Mouse (Mus musculus): ENCODE measurements around the gene Gm10037. TPM values are rescaled to one million over a fixed set of nuclear protein-coding genes. Genes with fewer than 3 reads are reported as not detected.
A peak's percentile ranks its signal among the peaks of the same experiment; 100 is the strongest.
"Not testable (repeated sequence)": the region's sequence is repeated elsewhere in the genome, so short reads cannot be mapped to it uniquely, and the experiment has no call there.

Gm10037 gene
- polyA plus RNA-seq, 1 experiment from 2014 or later: 7.4 TPM

GRCm38 (mm10) chr13:67844853-67845194, 13.9 kb downstream of the Gm10037 start:
- WGBS: 23% methylated on average over 8 of the region's 8 CpGs
- no peaks in the 10 kb centered on the region for H3K27me3 ChIP-seq
- peaks cover 11% of the 10 kb centered on the region for H3K4me1 ChIP-seq (replicated peaks)
- no peak overlapping the region for H3K27ac ChIP-seq
- H3K4me2 ChIP-seq: peak overlapping the region; percentile 57
- peak overlapping the region; percentile 43 for H3K4me3 ChIP-seq
- peak overlapping the region; percentile 68 for H3K9ac ChIP-seq
- H3K36me3 ChIP-seq: no peaks in the 10 kb centered on the region
- peak; percentile 76 for ATAC-seq (ENCODE audit: low FRiP score)
- H3K9me3 ChIP-seq: no peaks in the 10 kb centered on the region

GRCm38 (mm10) chr13:67850361-67850760, 19.5 kb downstream of the Gm10037 start:
- Histone ChIP-seq H3K4me3 (no peak overlapping the region), H3K36me3 (no peaks in the 10 kb centered on the region), H3K9ac (no peak overlapping the region), H3K9me3 (no peaks in the 10 kb centered on the region), H3K27ac (no peak overlapping the region), H3K4me2 (no peak overlapping the region), H3K4me1 (replicated peaks) (no peaks in the 10 kb centered on the region), H3K27me3 (no peaks in the 10 kb centered on the region)
- no peak for ATAC-seq (ENCODE audit: low FRiP score)
- WGBS: 80% methylated on average over 3 of the region's 3 CpGs

GRCm38 (mm10) chr13:67853130-67853529, 22.2 kb downstream of the Gm10037 start:
- Histone ChIP-seq H3K4me3 (no peak overlapping the region), H3K4me2 (no peak overlapping the region), H3K36me3 (no peaks in the 10 kb centered on the region), H3K27ac (no peak overlapping the region), H3K4me1 (replicated peaks) (no peaks in the 10 kb centered on the region), H3K9ac (no peak overlapping the region), H3K9me3 (no peaks in the 10 kb centered on the region), H3K27me3 (no peaks in the 10 kb centered on the region)
- 81% methylated on average over 6 of the region's 6 CpGs for WGBS
- no peak for ATAC-seq (ENCODE audit: low FRiP score)

DNA sequence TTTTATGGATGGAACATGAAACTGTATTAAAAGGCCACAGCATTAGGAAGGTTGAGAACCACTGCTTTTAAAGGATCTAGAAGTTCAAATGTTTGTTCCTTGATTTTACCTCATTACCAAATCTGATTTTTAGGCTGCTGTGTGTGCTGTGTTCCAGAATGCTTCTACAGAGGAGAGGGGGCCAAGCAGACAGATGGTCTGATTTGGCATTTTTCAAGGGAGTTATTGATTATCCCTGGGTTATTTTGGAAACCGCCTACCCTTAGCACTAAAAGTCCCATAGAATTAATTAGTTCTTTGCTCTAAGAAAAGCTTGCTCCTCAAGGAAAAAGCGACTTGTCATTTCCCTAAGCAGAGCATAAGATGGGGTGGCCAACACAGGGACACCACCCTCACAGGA, 23.1 kb downstream of the Gm10037 start:
- Histone ChIP-seq H3K4me1 (replicated peaks) (no peaks in the 10 kb centered on the region), H3K36me3 (no peaks in the 10 kb centered on the region), H3K27me3 (no peaks in the 10 kb centered on the region), H3K9ac (no peak overlapping the region), H3K27ac (no peak overlapping the region), H3K4me3 (no peak overlapping the region), H3K4me2 (no peak overlapping the region), H3K9me3 (no peaks in the 10 kb centered on the region)
- 94% methylated on average over 2 of the region's 2 CpGs for WGBS
- no peak for ATAC-seq (ENCODE audit: low FRiP score)

DNA sequence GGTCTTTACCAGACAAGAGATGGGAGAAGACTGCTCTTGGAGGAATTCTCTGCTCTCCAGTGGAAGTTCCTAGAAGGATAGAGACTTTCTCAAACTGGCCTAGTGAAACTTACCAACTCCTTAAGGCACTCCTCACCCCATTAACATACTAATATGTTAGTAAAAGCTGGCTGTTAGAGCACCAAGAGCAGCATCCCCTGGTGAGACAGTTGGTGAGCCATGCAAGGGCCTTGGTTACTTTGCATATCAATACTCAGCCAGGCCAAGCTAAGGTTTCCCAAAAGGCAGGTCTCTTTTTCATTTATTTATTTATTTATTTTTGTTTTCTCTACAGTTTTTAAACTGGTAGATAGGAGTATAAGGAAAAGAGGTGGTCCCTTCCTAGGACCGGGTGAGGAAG, 26.4 kb downstream of the Gm10037 start:
- WGBS: 8% methylated on average over 1 of the region's 1 CpGs
- H3K27ac ChIP-seq: no peak overlapping the region
- no peak for ATAC-seq (ENCODE audit: low FRiP score)
- no peaks in the 10 kb centered on the region for H3K9me3 ChIP-seq
- no peaks in the 10 kb centered on the region for H3K27me3 ChIP-seq
- no peak overlapping the region for H3K4me3 ChIP-seq
- no peaks in the 10 kb centered on the region for H3K36me3 ChIP-seq
- H3K9ac ChIP-seq: no peak overlapping the region
- no peaks in the 10 kb centered on the region for H3K4me1 ChIP-seq (replicated peaks)
- no peak overlapping the region for H3K4me2 ChIP-seq

DNA sequence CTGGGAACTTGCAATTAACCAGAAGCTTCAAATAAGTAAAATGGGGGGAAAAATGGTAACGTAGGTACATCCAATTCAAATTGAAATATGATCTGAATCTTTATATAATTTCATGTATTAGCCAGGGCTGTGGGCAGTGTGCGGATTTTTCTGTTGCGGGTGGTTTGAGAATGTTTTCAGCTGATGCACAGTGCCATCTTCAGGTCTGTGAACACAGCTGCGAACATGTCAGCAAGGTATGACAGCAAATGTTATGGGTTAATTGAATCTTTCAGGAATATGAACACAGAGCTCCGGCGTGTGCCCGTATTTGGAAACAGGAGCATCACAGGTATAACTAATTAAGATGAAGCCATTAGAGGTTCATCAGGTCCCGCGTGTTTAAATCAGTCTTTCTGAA, 31.6 kb downstream of the Gm10037 start:
- H3K27ac ChIP-seq: no peak overlapping the region
- H3K36me3 ChIP-seq: no peaks in the 10 kb centered on the region
- H3K9me3 ChIP-seq: no peaks in the 10 kb centered on the region
- no peak overlapping the region for H3K4me2 ChIP-seq
- no peaks in the 10 kb centered on the region for H3K27me3 ChIP-seq
- no peak overlapping the region for H3K4me3 ChIP-seq
- no peak overlapping the region for H3K9ac ChIP-seq
- ATAC-seq (ENCODE audit: low FRiP score): no peak
- WGBS: 89% methylated on average over 9 of the region's 9 CpGs
- H3K4me1 ChIP-seq (replicated peaks): no peaks in the 10 kb centered on the region

- Histone ChIP-seq H3K4me2 (no peak within 1 kb of the TSS), H3K4me3 (no peak within 1 kb of the TSS), H3K27me3 (no peaks in the 10 kb centered on the region), H3K9ac (no peak within 1 kb of the TSS), H3K9me3 (no peaks in the 10 kb centered on the region), H3K36me3 (no peaks in the 10 kb centered on the region), H3K27ac (no peak within 1 kb of the TSS), H3K4me1 (replicated peaks) (no peaks in the 10 kb centered on the region)
- no peak for ATAC-seq (ENCODE audit: low FRiP score)
- WGBS: 83% methylated on average over 11 of the region's 11 CpGs
Observed at GRCm38 (mm10) chr13:67863026-67863425, 32.1 kb downstream of the Gm10037 start, which contains the start of gene BC048507. TSS of gene BC048507 (plus strand) at chr13:67863326.

GRCm38 (mm10) chr13:67864764-67865350, 34.0 kb downstream of the Gm10037 start:
- ATAC-seq (ENCODE audit: low FRiP score): no peak
- Histone ChIP-seq H3K27me3 (no peaks in the 10 kb centered on the region), H3K4me1 (replicated peaks) (no peaks in the 10 kb centered on the region), H3K9ac (no peak overlapping the region), H3K9me3 (peaks cover 4% of the 10 kb centered on the region; the same call in 1 of the 2 replicates), H3K4me2 (no peak overlapping the region), H3K4me3 (no peak overlapping the region), H3K27ac (no peak overlapping the region), H3K36me3 (no peaks in the 10 kb centered on the region)
- whole genome bisulfite sequencing: 66% methylated on average over 5 of the region's 5 CpGs

- no peak overlapping the region for H3K9ac ChIP-seq
- 32% methylated on average over 3 of the region's 3 CpGs for WGBS
- no peaks in the 10 kb centered on the region for H3K4me1 ChIP-seq (replicated peaks)
- no peak overlapping the region for H3K4me2 ChIP-seq
- no peaks in the 10 kb centered on the region for H3K27me3 ChIP-seq
- ATAC-seq (ENCODE audit: low FRiP score): no peak
- H3K9me3 ChIP-seq: peaks cover 6% of the 10 kb centered on the region; the same call in 1 of the 2 replicates
- H3K27ac ChIP-seq: no peak overlapping the region
- H3K36me3 ChIP-seq: no peaks in the 10 kb centered on the region
- no peak overlapping the region for H3K4me3 ChIP-seq
Observed at GRCm38 (mm10) chr13:67867899-67868298, 37.0 kb downstream of the Gm10037 start.

DNA sequence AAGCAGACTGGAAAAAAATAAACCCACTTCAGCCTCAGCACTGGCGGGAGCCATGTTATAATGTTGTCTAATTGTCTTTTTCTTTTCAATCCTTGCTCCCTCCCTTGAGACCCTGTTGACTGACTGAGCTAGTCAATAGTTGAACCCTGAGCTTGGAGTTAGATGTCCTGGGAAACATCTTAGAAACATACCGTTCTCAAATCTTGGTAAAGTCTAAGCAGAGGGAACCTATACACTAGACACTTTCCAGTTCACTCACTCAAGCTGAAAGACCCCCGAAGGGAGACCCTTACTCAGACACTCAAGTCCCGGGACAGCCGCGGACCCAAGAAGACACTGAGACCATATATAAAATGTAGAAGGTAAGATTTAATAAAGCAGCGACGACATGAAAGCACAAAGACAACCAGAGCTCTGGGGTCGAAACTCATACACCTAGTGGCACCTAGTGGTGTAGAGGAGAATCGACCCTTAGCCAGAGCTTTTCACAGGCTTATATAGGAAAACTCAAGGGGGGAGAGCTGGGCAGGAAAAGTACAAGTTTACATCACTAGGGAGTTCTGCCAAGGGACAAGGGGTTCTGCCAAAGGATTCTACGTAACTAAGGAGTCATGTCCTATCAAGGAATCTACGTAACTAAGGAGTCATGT, 45.3 kb downstream of the Gm10037 start:
- not testable (repeated sequence) for H3K4me2 ChIP-seq; H3K36me3 ChIP-seq; H3K27me3 ChIP-seq; ATAC-seq (ENCODE audit: low FRiP score); H3K4me1 ChIP-seq (replicated peaks); H3K4me3 ChIP-seq; H3K27ac ChIP-seq; H3K9me3 ChIP-seq; H3K9ac ChIP-seq
- 43% methylated on average over 8 of the region's 12 CpGs for WGBS

DNA sequence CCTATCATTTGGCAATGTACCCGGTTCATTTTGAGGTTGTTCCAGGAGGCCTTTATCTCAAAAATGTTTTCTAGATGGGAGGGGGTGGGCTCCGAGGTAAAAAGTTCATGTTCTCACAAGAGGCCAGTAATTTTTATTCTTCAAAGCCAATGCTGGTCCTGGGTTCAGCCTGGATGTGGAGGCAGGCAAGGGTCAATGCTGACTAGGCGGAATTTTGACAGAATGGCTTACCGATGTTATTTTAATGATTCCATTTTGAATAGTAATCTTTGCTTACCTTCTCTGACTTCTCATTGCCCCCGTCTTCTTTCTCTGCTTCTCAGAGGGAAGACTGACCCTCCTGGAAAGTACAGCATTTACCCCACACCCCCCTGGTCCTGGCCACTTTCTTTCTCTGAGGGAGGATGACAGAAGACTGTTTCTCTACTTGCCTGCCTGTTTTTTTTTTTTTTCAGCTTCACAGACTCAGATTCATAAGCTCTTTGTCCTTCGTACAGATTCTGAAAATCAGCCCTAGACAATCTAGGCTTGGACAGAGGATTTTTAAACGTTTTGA, 45.9 kb downstream of the Gm10037 start:
- ATAC-seq (ENCODE audit: low FRiP score): no peak
- Histone ChIP-seq H3K9me3 (0 out of 2 replicates have a peak, but pooled peaks cover 5% of the 10 kb centered on the region), H3K9ac (no peak overlapping the region), H3K4me3 (no peak overlapping the region), H3K36me3 (no peaks in the 10 kb centered on the region), H3K4me2 (no peak overlapping the region), H3K27ac (no peak overlapping the region), H3K4me1 (replicated peaks) (no peaks in the 10 kb centered on the region), H3K27me3 (no peaks in the 10 kb centered on the region)
- WGBS: 69% methylated on average over 7 of the region's 7 CpGs

DNA sequence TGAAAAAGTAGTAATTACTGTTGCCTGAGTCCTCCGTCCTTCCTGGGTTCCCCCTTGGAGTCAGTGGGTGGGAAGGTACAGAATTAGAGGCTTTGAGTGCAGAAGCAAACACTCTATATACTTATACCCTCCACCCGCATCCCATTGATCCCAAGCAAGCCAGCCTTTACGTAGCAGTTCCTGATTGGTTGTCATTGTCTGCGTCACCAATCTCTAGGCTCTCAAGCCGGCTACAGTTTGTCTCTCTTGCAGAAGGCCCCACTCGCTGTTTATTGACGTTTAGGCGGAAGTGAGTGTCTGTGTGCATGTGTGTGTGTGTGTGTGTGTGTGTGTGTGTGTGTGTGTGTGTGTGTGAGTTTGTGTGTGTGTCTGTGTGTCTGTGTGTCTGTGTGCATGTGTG, 53.1 kb downstream of the Gm10037 start:
- Histone ChIP-seq H3K27ac (no peak overlapping the region), H3K4me1 (replicated peaks) (no peaks in the 10 kb centered on the region), H3K36me3 (no peaks in the 10 kb centered on the region), H3K9me3 (peaks cover 14% of the 10 kb centered on the region; the same call in 1 of the 2 replicates), H3K27me3 (no peaks in the 10 kb centered on the region), H3K9ac (no peak overlapping the region), H3K4me2 (no peak overlapping the region), H3K4me3 (no peak overlapping the region)
- no peak for ATAC-seq (ENCODE audit: low FRiP score)
- WGBS: 87% methylated on average over 8 of the region's 8 CpGs
